23 mouse cellular contexts compared by ENCODE assay signal in the genomic region with DNA sequence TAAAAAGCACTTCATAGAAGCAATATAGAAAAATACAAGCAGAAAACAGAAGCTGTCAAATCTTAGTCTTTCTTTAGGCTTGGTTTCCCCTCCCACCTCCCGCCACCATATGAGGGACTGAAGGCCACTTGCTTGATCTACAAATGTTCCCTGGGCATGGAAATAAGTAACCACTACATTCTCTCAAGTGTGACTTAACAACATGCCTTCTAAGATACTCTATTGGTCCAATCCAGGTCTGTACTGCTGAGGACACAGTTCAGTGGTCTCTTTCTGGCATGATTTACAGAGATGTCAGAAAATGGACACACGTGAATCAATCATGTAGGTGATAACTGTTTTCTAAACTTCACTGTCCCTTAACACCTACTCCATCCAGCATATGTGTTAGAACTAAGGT.
"Had no signal": no experiment of that assay in that cellular context is flagged by ENCODE, and none has a peak within 500 bp of the region (broad histone marks: within the 10 kb centered on the region; RNA-seq: fewer than 3 reads in every experiment).

No protein-coding gene starts in this region.

- H3K4me1 ChIP-seq: heart, embryonic 13.5 days; heart, embryonic 15.5 days; hindbrain, embryonic 13.5 days; hindbrain, embryonic 15.5 days; limb, embryonic 10.5 days; limb, embryonic 12.5 days; liver, embryonic 15.5 days had no signal

- H3K4me3 ChIP-seq: heart, embryonic 13.5 days; heart, embryonic 15.5 days; hindbrain, embryonic 13.5 days; hindbrain, embryonic 15.5 days; layer of hippocampus, adult 2 months; left cerebral cortex, adult 2 months; limb, embryonic 10.5 days; limb, embryonic 12.5 days; liver, embryonic 13.5 days; liver, embryonic 15.5 days had no signal

- H3K27ac ChIP-seq: heart, embryonic 13.5 days; heart, embryonic 15.5 days; hindbrain, embryonic 13.5 days; hindbrain, embryonic 15.5 days; hindbrain, postnatal 0 days; layer of hippocampus, adult 2 months; left cerebral cortex, adult 2 months; limb, embryonic 10.5 days; limb, embryonic 12.5 days; liver, embryonic 13.5 days; liver, embryonic 15.5 days had no signal

- H3K9ac ChIP-seq: forebrain, postnatal 0 days; heart, embryonic 13.5 days; heart, embryonic 15.5 days; hindbrain, embryonic 13.5 days; hindbrain, embryonic 15.5 days; limb, embryonic 12.5 days; liver, embryonic 13.5 days; liver, embryonic 15.5 days; liver, postnatal 0 days had no signal

- DNase-seq: forebrain, postnatal 0 days; gastrocnemius, postnatal 14 days; gastrocnemius, postnatal 36 days; heart, adult 18-20 months; heart, postnatal 14 days; heart, postnatal 36 days; liver; liver, embryonic 13.5 days; liver, postnatal 0 days; lung, adult 2 months had no signal

- H3K9me3 ChIP-seq: heart, embryonic 13.5 days; heart, embryonic 15.5 days; hindbrain, embryonic 13.5 days; hindbrain, embryonic 15.5 days; limb, embryonic 10.5 days; limb, embryonic 12.5 days; liver, embryonic 13.5 days; liver, embryonic 15.5 days had no signal

- H3K27me3 ChIP-seq: heart, embryonic 13.5 days; heart, embryonic 15.5 days; hindbrain, embryonic 13.5 days; hindbrain, embryonic 15.5 days; limb, embryonic 12.5 days; liver, embryonic 13.5 days; liver, embryonic 15.5 days had no signal

- ATAC-seq: forebrain, postnatal 0 days; hindbrain, postnatal 0 days; intestine, embryonic 16.5 days; liver, postnatal 0 days had no signal

- H3K4me2 ChIP-seq: heart, embryonic 11.5 days; heart, embryonic 13.5 days; heart, embryonic 15.5 days; hindbrain, embryonic 13.5 days; hindbrain, embryonic 15.5 days; limb, embryonic 12.5 days; liver, embryonic 11.5 days; liver, embryonic 13.5 days; liver, embryonic 15.5 days had no signal
